Mouse (Mus musculus) embryo, embryonic 10.5 days (tissue): ENCODE measurements at regions not wholly inside any gene's neighbourhood (a gene's known extent, or its start where the extent isn't known, plus 50 kb on each side); places are given as distances from the start of the nearest gene placed in this dataset.

ENCODE experiments used
- DNase-seq: peaks from one replicate; pipeline ENCODE4 v3.0.0-alpha.2; 2015; ENCODE audit warnings: low spot score

DNA sequence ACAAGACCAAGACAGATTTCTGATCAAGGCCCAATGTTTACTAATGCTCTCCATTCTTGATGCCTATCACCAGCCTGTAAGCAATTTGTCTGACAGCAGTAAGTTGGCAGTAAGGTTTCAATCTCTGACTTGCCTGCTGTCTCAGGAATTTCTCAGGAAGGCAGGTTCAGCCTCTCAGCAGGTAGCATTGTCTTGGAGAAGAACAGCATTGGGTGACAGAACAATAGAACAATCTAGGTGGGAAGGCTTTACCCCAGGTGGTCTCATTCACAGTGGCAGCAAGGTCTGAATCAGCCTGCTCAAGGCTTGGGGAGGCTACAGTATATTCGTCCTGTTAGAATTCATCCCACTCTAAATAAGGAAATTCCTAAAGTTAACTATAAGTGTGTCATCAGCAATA lies 81.2 kb upstream of the Chordc1 start:
- DNase-seq: no peak

DNA sequence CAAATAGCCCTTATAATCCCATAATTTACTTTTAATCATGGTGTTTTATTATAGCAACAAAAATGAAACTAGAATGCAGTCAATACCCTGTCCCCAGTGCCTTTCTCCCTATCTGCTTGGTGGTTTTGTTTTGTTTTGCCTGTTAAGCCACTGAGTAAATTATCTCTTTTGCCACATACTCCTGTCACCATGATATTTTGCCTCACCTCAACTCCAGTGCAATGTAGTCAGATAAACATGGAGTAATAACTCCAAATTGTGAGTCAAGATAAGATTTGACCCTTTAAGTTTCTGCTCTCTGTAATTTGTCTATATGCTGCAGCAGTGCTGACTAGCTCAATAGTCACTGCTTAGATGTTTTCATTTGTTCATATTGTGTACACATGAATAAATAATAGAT lies 65.3 kb upstream of the Chordc1 start:
- no peak for DNase-seq

DNA sequence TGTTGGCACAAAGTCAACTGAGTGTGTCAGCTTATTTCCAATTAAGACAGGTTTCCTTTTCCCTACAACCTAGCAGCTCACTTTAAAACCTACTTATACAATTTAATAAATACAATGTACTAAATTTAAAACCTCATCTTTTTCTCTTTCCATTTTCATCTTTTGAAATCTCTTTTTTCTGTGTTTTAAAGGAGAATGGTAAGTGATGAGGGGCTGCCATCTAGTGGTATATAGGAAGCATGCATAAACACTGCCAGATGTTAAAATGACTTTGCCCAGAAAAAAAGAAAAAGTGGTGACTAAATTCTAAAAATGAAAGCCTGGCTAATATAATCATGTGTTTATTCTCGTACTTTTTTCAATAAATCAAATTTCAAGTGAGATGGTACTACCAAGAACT lies 62.0 kb upstream of the Chordc1 start:
- peak; percentile 60 for DNase-seq
